Mouse (Mus musculus): ENCODE measurements around the gene Cpt1a. TPM values are rescaled to one million over a fixed set of nuclear protein-coding genes. Genes with fewer than 3 reads are reported as not detected.

The Cpt1a gene
- total and polyA plus RNA-seq, 2 experiments from 2014 or later, result 49.8 to 79.4 TPM

GRCm38 (mm10) chr19:3289006-3289405 is 33.1 kb upstream of the Cpt1a start:
- H3K4me3 ChIP-seq (ENCODE audit: low read depth, low read length), result no peak overlapping the region
- H3K4me2 ChIP-seq (ENCODE audit: low read depth, low read length), result no peak overlapping the region
- H3K9me3 ChIP-seq (replicated peaks; ENCODE audit: control insufficient read depth, low read length), result no peaks in the 10 kb centered on the region
- DNase-seq (ENCODE audit: low spot score) (no peak), ATAC-seq (ENCODE audit: insufficient read depth, low read depth) (no peak)
- no peak overlapping the region for H3K9ac ChIP-seq (replicated peaks; ENCODE audit: low read depth, low read length)
- peaks cover 50% of the 10 kb centered on the region for H3K36me3 ChIP-seq (replicated peaks; ENCODE audit: control insufficient read depth, insufficient read depth, low read length)
- H3K27ac ChIP-seq (ENCODE audit: low read depth), result no peak overlapping the region
- TF ChIP-seq EP300 (IDR thresholded peaks at IDR 0.05; ENCODE audit: low read depth), result no peak
- TF ChIP-seq CTCF (IDR thresholded peaks at IDR 0.05; ENCODE audit: low read depth), result no peak
- WGBS, result 84% methylated on average over 1 of the region's 1 CpGs
- no peaks in the 10 kb centered on the region for H3K27me3 ChIP-seq (ENCODE audit: control insufficient read depth, insufficient read depth, low read length)
- no peaks in the 10 kb centered on the region for H3K4me1 ChIP-seq (ENCODE audit: control insufficient read depth, insufficient read depth)

- ATAC-seq (ENCODE audit: insufficient read depth, low read depth), result peak; percentile 76
- 58% methylated on average over 2 of the region's 2 CpGs for WGBS
- H3K27ac ChIP-seq (ENCODE audit: low read depth), result no peak overlapping the region
- H3K4me3 ChIP-seq (ENCODE audit: low read depth, low read length), result no peak overlapping the region
- no peak overlapping the region for H3K4me2 ChIP-seq (ENCODE audit: low read depth, low read length)
- H3K27me3 ChIP-seq (ENCODE audit: control insufficient read depth, insufficient read depth, low read length), result no peaks in the 10 kb centered on the region
- no peak overlapping the region for H3K9ac ChIP-seq (replicated peaks; ENCODE audit: low read depth, low read length)
- H3K36me3 ChIP-seq (replicated peaks; ENCODE audit: control insufficient read depth, insufficient read depth, low read length), result peaks cover 35% of the 10 kb centered on the region
- no peaks in the 10 kb centered on the region for H3K9me3 ChIP-seq (replicated peaks; ENCODE audit: control insufficient read depth, low read length)
- TF ChIP-seq EP300 (IDR thresholded peaks at IDR 0.05; ENCODE audit: low read depth), result no peak
- TF ChIP-seq CTCF (IDR thresholded peaks at IDR 0.05; ENCODE audit: low read depth), result peak; percentile 82
- peak; percentile 32 for DNase-seq (ENCODE audit: low spot score)
- H3K4me1 ChIP-seq (ENCODE audit: control insufficient read depth, insufficient read depth), result no peaks in the 10 kb centered on the region
Observed at GRCm38 (mm10) chr19:3292028-3292427, 30.1 kb upstream of the Cpt1a start.

GRCm38 (mm10) chr19:3292993-3293392 is 29.1 kb upstream of the Cpt1a start:
- Histone ChIP-seq H3K9me3 (replicated peaks; ENCODE audit: control insufficient read depth, low read length) (no peaks in the 10 kb centered on the region), H3K27me3 (ENCODE audit: control insufficient read depth, insufficient read depth, low read length) (no peaks in the 10 kb centered on the region), H3K4me3 (ENCODE audit: low read depth, low read length) (no peak overlapping the region), H3K4me1 (ENCODE audit: control insufficient read depth, insufficient read depth) (no peaks in the 10 kb centered on the region), H3K9ac (replicated peaks; ENCODE audit: low read depth, low read length) (no peak overlapping the region), H3K27ac (ENCODE audit: low read depth) (no peak overlapping the region), H3K4me2 (ENCODE audit: low read depth, low read length) (no peak overlapping the region), H3K36me3 (replicated peaks; ENCODE audit: control insufficient read depth, insufficient read depth, low read length) (peaks cover 32% of the 10 kb centered on the region)
- DNase-seq (ENCODE audit: low spot score) (no peak), ATAC-seq (ENCODE audit: insufficient read depth, low read depth) (no peak)
- TF ChIP-seq CTCF (IDR thresholded peaks at IDR 0.05; ENCODE audit: low read depth), result no peak
- no peak for TF ChIP-seq EP300 (IDR thresholded peaks at IDR 0.05; ENCODE audit: low read depth)
- WGBS, result 71% methylated on average over 1 of the region's 1 CpGs

GRCm38 (mm10) chr19:3295245-3295644 is 26.9 kb upstream of the Cpt1a start:
- peaks cover 12% of the 10 kb centered on the region for H3K36me3 ChIP-seq (replicated peaks; ENCODE audit: control insufficient read depth, insufficient read depth, low read length)
- no peaks in the 10 kb centered on the region for H3K9me3 ChIP-seq (replicated peaks; ENCODE audit: control insufficient read depth, low read length)
- WGBS, result 78% methylated on average over 6 of the region's 6 CpGs
- H3K4me2 ChIP-seq (ENCODE audit: low read depth, low read length), result no peak overlapping the region
- H3K27me3 ChIP-seq (ENCODE audit: control insufficient read depth, insufficient read depth, low read length), result no peaks in the 10 kb centered on the region
- no peak overlapping the region for H3K9ac ChIP-seq (replicated peaks; ENCODE audit: low read depth, low read length)
- DNase-seq (ENCODE audit: low spot score) (no peak), ATAC-seq (ENCODE audit: insufficient read depth, low read depth) (no peak)
- no peak overlapping the region for H3K27ac ChIP-seq (ENCODE audit: low read depth)
- no peak overlapping the region for H3K4me3 ChIP-seq (ENCODE audit: low read depth, low read length)
- H3K4me1 ChIP-seq (ENCODE audit: control insufficient read depth, insufficient read depth), result no peaks in the 10 kb centered on the region
- TF ChIP-seq CTCF (IDR thresholded peaks at IDR 0.05; ENCODE audit: low read depth) (no peak), EP300 (IDR thresholded peaks at IDR 0.05; ENCODE audit: low read depth) (no peak)

GRCm38 (mm10) chr19:3297034-3297433 is 25.1 kb upstream of the Cpt1a start:
- Histone ChIP-seq H3K4me3 (ENCODE audit: low read depth, low read length) (no peak overlapping the region), H3K4me2 (ENCODE audit: low read depth, low read length) (no peak overlapping the region), H3K9ac (replicated peaks; ENCODE audit: low read depth, low read length) (no peak overlapping the region), H3K27ac (ENCODE audit: low read depth) (no peak overlapping the region), H3K9me3 (replicated peaks; ENCODE audit: control insufficient read depth, low read length) (no peaks in the 10 kb centered on the region), H3K4me1 (ENCODE audit: control insufficient read depth, insufficient read depth) (no peaks in the 10 kb centered on the region), H3K36me3 (replicated peaks; ENCODE audit: control insufficient read depth, insufficient read depth, low read length) (no peaks in the 10 kb centered on the region), H3K27me3 (ENCODE audit: control insufficient read depth, insufficient read depth, low read length) (no peaks in the 10 kb centered on the region)
- no peak for TF ChIP-seq EP300 (IDR thresholded peaks at IDR 0.05; ENCODE audit: low read depth)
- TF ChIP-seq CTCF (IDR thresholded peaks at IDR 0.05; ENCODE audit: low read depth), result no peak
- no peak for DNase-seq (ENCODE audit: low spot score)
- no peak for ATAC-seq (ENCODE audit: insufficient read depth, low read depth)

- Histone ChIP-seq H3K4me3 (ENCODE audit: low read depth, low read length) (no peak overlapping the region), H3K9me3 (replicated peaks; ENCODE audit: control insufficient read depth, low read length) (no peaks in the 10 kb centered on the region), H3K4me1 (ENCODE audit: control insufficient read depth, insufficient read depth) (no peaks in the 10 kb centered on the region), H3K9ac (replicated peaks; ENCODE audit: low read depth, low read length) (no peak overlapping the region), H3K27ac (ENCODE audit: low read depth) (no peak overlapping the region), H3K4me2 (ENCODE audit: low read depth, low read length) (no peak overlapping the region), H3K36me3 (replicated peaks; ENCODE audit: control insufficient read depth, insufficient read depth, low read length) (no peaks in the 10 kb centered on the region), H3K27me3 (ENCODE audit: control insufficient read depth, insufficient read depth, low read length) (no peaks in the 10 kb centered on the region)
- ATAC-seq (ENCODE audit: insufficient read depth, low read depth), result no peak
- no peak for DNase-seq (ENCODE audit: low spot score)
- TF ChIP-seq CTCF (IDR thresholded peaks at IDR 0.05; ENCODE audit: low read depth) (no peak), EP300 (IDR thresholded peaks at IDR 0.05; ENCODE audit: low read depth) (no peak)
- WGBS, result 83% methylated on average over 7 of the region's 7 CpGs
Observed at GRCm38 (mm10) chr19:3297775-3298174, 24.4 kb upstream of the Cpt1a start.
